Mouse (Mus musculus): ENCODE results near the gene Csad.
"Not testable (repeated sequence)": the region's sequence is repeated elsewhere in the genome, so short reads cannot be mapped to it uniquely, and the experiment has no call there.

Gene Csad

GRCm38 (mm10) chr15:102235371-102236027 is 31.0 kb upstream of the Csad start:
- DNase-seq (ENCODE audit: low spot score): no peak

GRCm38 (mm10) chr15:102233896-102234295 is 29.4 kb upstream of the Csad start:
- no peak for DNase-seq (ENCODE audit: low spot score)

GRCm38 (mm10) chr15:102232764-102233163 is 28.2 kb upstream of the Csad start:
- DNase-seq (ENCODE audit: low spot score): no peak

- DNase-seq (ENCODE audit: low spot score): no peak
These were observed 27.2 kb upstream of the Csad start, which contains the start of gene Itgb7 for GRCm38 (mm10) chr15:102231748-102232147. TSS of gene Itgb7 (minus strand) at chr15:102231944.

GRCm38 (mm10) chr15:102230408-102231321 is 26.1 kb upstream of the Csad start:
- DNase-seq (ENCODE audit: low spot score): no peak

- DNase-seq (ENCODE audit: low spot score): not testable (repeated sequence)
These were observed 21.1 kb upstream of the Csad start for GRCm38 (mm10) chr15:102225619-102226018.

- no peak for DNase-seq (ENCODE audit: low spot score)
These were observed 20.6 kb upstream of the Csad start for GRCm38 (mm10) chr15:102224992-102225617.

- peak; percentile 67 for DNase-seq (ENCODE audit: low spot score)
These were observed 19.9 kb upstream of the Csad start for GRCm38 (mm10) chr15:102224186-102224991.

- DNase-seq (ENCODE audit: low spot score): no peak
These were observed 17.9 kb upstream of the Csad start for GRCm38 (mm10) chr15:102222386-102222785.

- DNase-seq (ENCODE audit: low spot score): no peak
These were observed 12.8 kb upstream of the Csad start for GRCm38 (mm10) chr15:102217325-102217724.

- no peak for DNase-seq (ENCODE audit: low spot score)
These were observed 12.1 kb upstream of the Csad start for GRCm38 (mm10) chr15:102216459-102217228.

- DNase-seq (ENCODE audit: low spot score): no peak
These were observed 11.1 kb upstream of the Csad start for GRCm38 (mm10) chr15:102215624-102216023.

GRCm38 (mm10) chr15:102214132-102214531 is 9.6 kb upstream of the Csad start:
- DNase-seq (ENCODE audit: low spot score): no peak

- no peak for DNase-seq (ENCODE audit: low spot score)
These were observed 7.4 kb upstream of the Csad start for GRCm38 (mm10) chr15:102211895-102212294.

GRCm38 (mm10) chr15:102210816-102211215 is 6.3 kb upstream of the Csad start:
- DNase-seq (ENCODE audit: low spot score): no peak

GRCm38 (mm10) chr15:102209114-102209513 is 4.6 kb upstream of the Csad start:
- DNase-seq (ENCODE audit: low spot score): no peak

- DNase-seq (ENCODE audit: low spot score): no peak
These were observed 3.6 kb upstream of the Csad start for GRCm38 (mm10) chr15:102208092-102208561.

GRCm38 (mm10) chr15:102207351-102207750 is 2.8 kb upstream of the Csad start:
- no peak for DNase-seq (ENCODE audit: low spot score)

GRCm38 (mm10) chr15:102205779-102206178 is 1.3 kb upstream of the Csad start:
- no peak for DNase-seq (ENCODE audit: low spot score)

- peak; percentile 71 for DNase-seq (ENCODE audit: low spot score)
These were observed 616 bp downstream of the Csad start for GRCm38 (mm10) chr15:102203835-102204381.
